Mouse (Mus musculus): ENCODE measurements around the gene Gm36210. TPM values are rescaled to one million over a fixed set of nuclear protein-coding genes. Genes with fewer than 3 reads are reported as not detected.

Gm36210 gene
- polyA plus RNA-seq, 1 experiment from 2014 or later: not detected

DNA sequence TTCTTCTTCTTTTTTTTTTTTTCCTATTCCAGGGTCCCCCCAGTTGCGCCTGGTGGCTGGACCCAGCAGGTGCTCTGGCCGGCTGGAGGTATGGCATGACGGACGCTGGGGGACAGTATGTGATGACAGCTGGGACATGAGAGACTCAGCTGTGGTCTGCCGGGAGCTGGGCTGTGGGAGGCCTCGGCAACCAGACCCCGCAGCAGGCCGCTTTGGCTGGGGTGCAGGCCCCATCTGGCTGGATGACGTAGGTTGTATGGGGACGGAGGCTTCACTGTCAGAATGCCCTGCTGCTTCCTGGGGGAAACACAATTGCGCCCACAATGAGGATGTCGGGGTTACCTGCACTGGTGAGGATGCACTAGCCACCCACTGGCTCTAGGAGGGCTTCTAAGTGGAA lies 26.8 kb upstream of the Gm36210 start:
- ATAC-seq (ENCODE audit: low FRiP score, low read depth): no peak
- Histone ChIP-seq H3K9me3 (no peaks in the 10 kb centered on the region), H3K4me2 (replicated peaks) (no peak overlapping the region), H3K9ac (replicated peaks) (no peak overlapping the region), H3K4me3 (no peak overlapping the region), H3K36me3 (no peaks in the 10 kb centered on the region), H3K27ac (replicated peaks) (no peak overlapping the region), H3K27me3 (no peaks in the 10 kb centered on the region), H3K4me1 (no peaks in the 10 kb centered on the region)
- 80% methylated on average over 12 of the region's 12 CpGs for WGBS

DNA sequence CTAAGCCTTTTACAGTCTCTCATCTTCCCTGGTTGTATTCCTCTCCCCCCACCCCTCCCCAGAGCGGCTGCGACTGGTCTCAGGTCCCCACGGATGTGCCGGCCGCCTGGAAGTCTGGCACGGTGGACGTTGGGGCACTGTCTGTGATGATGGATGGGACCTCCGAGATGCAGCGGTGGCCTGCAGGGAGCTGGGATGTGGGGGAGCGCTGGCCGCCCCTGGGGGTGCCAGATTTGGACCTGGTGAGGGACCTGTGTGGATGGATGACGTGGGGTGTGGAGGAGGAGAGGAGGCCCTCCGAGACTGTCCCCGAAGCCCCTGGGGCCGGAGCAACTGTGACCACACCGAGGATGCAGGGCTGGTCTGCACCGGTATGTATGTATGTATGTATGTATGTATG lies 22.0 kb upstream of the Gm36210 start:
- H3K4me3 ChIP-seq: no peak overlapping the region
- H3K27me3 ChIP-seq: no peaks in the 10 kb centered on the region
- H3K9me3 ChIP-seq: no peaks in the 10 kb centered on the region
- 88% methylated on average over 15 of the region's 17 CpGs for WGBS
- H3K4me1 ChIP-seq: peaks cover 37% of the 10 kb centered on the region
- no peak overlapping the region for H3K27ac ChIP-seq (replicated peaks)
- H3K9ac ChIP-seq (replicated peaks): no peak overlapping the region; the same call in 1 of the 2 replicates
- H3K4me2 ChIP-seq (replicated peaks): no peak overlapping the region
- H3K36me3 ChIP-seq: no peaks in the 10 kb centered on the region
- no peak for ATAC-seq (ENCODE audit: low FRiP score, low read depth)

DNA sequence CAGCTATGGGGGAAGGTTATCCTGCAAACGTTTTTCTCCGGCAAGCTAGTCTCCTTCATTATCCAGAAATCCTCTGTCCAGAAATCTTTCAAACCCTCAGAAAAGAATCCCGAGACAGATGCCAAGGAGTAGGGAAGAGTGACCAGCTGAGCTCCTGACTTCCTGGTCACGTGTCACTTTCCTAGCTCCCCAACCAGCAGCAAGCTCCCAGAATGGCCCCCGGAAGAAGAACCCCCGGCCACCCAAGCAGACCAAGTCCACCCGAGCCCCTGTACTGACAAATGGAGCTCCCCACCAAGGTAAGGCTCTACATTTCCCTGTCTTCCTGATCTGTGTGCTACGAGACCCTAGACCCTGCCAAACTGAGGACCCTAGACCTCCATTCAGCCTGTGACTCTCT lies 21.4 kb upstream of the Gm36210 start:
- H3K4me2 ChIP-seq (replicated peaks): no peak overlapping the region
- no peak overlapping the region for H3K4me3 ChIP-seq
- H3K36me3 ChIP-seq: no peaks in the 10 kb centered on the region
- peaks cover 42% of the 10 kb centered on the region for H3K4me1 ChIP-seq
- no peak for ATAC-seq (ENCODE audit: low FRiP score, low read depth)
- 59% methylated on average over 8 of the region's 8 CpGs for WGBS
- H3K27me3 ChIP-seq: no peaks in the 10 kb centered on the region
- no peak overlapping the region for H3K27ac ChIP-seq (replicated peaks)
- no peak overlapping the region for H3K9ac ChIP-seq (replicated peaks)
- no peaks in the 10 kb centered on the region for H3K9me3 ChIP-seq

DNA sequence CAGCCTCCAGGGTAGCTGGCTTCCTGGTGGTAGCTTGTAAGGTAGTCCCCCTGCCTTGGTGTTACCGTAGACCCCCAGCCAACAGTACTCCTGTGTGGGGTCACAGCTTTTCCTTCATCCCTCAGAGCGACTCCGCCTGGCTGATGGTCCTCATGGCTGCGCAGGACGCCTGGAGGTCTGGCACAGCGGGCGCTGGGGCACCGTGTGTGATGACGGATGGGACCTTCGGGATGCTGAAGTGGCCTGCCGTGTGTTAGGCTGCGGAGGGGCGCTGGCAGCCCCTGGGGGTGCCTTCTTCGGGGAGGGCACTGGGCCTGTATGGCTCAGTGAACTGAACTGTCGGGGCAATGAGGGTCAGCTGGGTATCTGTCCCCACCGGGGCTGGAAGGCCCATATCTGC lies 20.5 kb upstream of the Gm36210 start:
- no peaks in the 10 kb centered on the region for H3K36me3 ChIP-seq
- no peaks in the 10 kb centered on the region for H3K27me3 ChIP-seq
- H3K4me2 ChIP-seq (replicated peaks): no peak overlapping the region
- 73% methylated on average over 16 of the region's 16 CpGs for WGBS
- H3K4me3 ChIP-seq: no peak overlapping the region
- ATAC-seq (ENCODE audit: low FRiP score, low read depth): no peak
- peak overlapping the region; percentile 46; the same call in 1 of the 2 replicates for H3K9ac ChIP-seq (replicated peaks)
- peaks cover 51% of the 10 kb centered on the region for H3K4me1 ChIP-seq
- H3K9me3 ChIP-seq: no peaks in the 10 kb centered on the region
- H3K27ac ChIP-seq (replicated peaks): no peak overlapping the region

DNA sequence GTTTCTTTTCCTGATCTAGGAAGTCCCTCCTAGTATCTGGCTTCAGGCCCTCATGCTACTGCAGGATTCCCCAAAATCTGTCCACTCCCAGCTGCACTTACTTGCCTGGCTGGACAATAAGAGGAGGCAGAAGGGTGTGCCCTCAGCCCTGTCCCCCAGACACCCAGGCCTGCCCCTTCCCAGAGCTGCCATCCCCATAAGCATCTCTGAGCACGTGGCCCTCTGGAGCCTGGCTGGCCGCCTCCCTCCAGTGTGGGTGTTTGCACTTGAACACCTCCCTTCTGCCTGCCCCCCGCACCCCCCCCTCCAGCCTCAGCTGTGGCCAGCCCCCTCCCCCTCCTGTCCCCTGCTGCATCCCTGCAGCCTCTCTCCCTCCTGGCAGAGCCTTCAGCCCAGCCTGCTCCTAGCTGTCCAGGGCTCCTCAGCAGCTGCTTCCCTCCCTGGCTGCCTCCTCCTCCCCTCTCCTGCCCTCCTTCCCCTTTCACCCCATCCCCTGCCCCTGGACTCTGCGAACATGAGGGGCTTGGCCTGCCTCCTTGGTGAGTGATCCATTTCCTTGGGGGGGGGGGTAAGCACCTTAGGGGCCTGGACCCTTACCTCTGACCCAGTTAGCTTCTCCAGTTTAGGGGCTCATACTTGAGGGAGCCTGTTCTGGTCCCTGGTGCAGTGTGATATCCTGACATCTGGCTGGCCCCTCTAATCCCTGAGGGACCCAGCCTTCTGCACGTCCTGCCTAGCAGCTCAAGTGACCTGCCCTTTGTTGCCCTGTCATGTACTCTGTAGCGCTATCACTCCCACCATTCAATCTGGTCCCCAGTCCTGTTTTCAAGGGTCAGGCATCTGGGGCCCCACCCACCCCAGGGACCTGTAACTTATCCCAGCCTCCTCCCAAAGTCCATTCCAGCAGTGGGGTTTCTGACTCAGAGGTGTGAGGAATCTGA lies 19.4 kb upstream of the Gm36210 start, which contains the start of gene Ssc5d:
Ssc5d (plus strand) TSS at position 345 of the 941 bp plus-strand sequence.
- Histone ChIP-seq H3K27ac (replicated peaks) (peak within 1 kb of the TSS; percentile 98), H3K9ac (replicated peaks) (peak within 1 kb of the TSS; percentile 46), H3K4me2 (replicated peaks) (peak within 1 kb of the TSS; percentile 78), H3K36me3 (peaks cover 8% of the 10 kb centered on the region), H3K9me3 (no peaks in the 10 kb centered on the region), H3K4me1 (peaks cover 62% of the 10 kb centered on the region), H3K27me3 (no peaks in the 10 kb centered on the region), H3K4me3 (no peak within 1 kb of the TSS)
- ATAC-seq (ENCODE audit: low FRiP score, low read depth): peak; percentile 34
- 2% methylated on average over 6 of the region's 6 CpGs for WGBS

DNA sequence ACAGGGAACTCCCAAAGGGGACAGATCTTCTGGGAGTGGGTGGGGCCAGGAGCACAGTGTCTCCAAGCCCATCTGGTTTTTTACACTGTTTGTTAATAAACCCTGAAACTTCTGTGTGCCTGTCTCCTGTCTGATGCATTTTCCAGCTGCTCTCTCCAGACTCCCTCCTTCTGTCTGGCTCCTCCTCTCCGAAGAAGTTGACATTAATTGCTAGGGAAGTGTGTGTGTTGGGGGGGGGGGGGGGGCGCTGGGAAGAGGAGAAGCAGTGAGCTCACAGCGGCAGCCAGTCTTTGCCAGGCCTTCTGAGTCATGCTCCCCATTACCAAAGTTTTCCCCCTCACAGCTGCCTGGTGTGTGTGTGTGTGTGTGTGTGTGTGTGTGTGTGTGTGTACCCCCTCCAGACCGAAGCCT lies 18.6 kb upstream of the Gm36210 start:
- 13% methylated on average over 3 of the region's 4 CpGs for WGBS
- H3K27me3 ChIP-seq: no peaks in the 10 kb centered on the region
- H3K9me3 ChIP-seq: no peaks in the 10 kb centered on the region
- H3K27ac ChIP-seq (replicated peaks): peak overlapping the region; percentile 98
- 0 out of 2 replicates have a peak overlapping the region, but pooled peaks have one; percentile 11 for H3K9ac ChIP-seq (replicated peaks)
- H3K4me2 ChIP-seq (replicated peaks): peak overlapping the region; percentile 78
- no peak overlapping the region for H3K4me3 ChIP-seq
- H3K36me3 ChIP-seq: peaks cover 16% of the 10 kb centered on the region
- peaks cover 64% of the 10 kb centered on the region for H3K4me1 ChIP-seq
- no peak for ATAC-seq (ENCODE audit: low FRiP score, low read depth)

DNA sequence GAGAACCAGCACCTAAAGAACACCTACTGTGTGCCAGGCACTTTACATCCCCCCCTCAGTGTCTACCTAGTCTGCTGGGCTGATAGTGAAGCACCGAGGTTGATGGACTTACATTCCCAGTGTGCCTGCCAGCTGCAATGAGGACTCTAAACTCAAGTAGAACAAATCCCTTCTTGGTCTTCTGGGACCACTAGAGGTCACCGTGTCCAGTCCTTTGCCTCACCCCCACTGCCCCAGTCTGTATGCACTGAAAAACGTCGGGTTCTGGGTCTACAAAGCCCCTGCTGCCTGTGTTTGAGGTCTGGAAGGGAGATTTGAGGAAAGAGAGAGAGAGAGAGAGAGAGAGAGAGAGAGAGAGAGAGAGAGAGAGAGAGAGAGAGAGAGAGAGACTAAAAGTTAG lies 18.2 kb upstream of the Gm36210 start:
- H3K27me3 ChIP-seq: no peaks in the 10 kb centered on the region
- H3K27ac ChIP-seq (replicated peaks): peak overlapping the region; percentile 98
- no peak for ATAC-seq (ENCODE audit: low FRiP score, low read depth)
- peak overlapping the region; percentile 78 for H3K4me2 ChIP-seq (replicated peaks)
- 4% methylated on average over 4 of the region's 4 CpGs for WGBS
- no peaks in the 10 kb centered on the region for H3K9me3 ChIP-seq
- H3K9ac ChIP-seq (replicated peaks): peak overlapping the region; percentile 69; the same call in 1 of the 2 replicates
- peak overlapping the region; percentile 40; the same call in 1 of the 2 replicates for H3K4me3 ChIP-seq
- H3K36me3 ChIP-seq: peaks cover 20% of the 10 kb centered on the region
- H3K4me1 ChIP-seq: peaks cover 64% of the 10 kb centered on the region

DNA sequence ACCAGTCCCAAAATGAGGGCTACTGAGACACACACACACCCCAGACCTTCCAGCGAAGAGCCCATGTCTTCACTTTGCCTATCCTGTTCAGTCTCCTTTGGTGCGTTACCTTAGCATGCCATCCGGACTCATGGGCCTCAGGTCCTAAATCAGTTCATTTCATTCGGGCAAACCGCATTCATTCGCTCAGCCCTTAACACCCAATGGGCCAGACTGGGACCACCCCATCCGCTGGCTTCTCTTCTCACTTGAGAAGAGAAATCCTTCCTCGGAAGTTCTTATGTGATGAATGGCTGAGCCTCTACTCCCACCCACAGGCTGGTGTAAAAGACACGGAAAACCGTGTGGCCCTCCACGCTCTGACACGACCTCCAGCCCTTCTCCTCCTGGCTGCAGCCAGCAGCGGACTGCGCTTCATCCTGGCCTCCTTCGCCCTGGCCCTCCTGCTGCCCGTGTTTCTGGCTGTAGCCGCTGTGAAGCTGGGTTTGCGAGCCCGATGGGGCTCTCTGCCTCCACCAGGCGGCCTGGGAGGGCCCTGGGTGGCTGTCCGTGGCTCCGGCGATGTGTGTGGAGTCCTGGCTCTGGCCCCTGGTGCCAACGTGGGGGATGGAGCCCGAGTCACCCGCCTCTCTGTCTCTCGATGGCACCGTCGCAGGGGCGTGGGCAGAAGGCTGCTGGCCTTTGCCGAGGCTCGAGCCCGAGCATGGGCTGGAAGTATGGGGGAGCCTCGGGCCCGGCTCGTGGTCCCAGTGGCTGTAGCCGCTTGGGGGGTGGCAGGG lies 17.5 kb upstream of the Gm36210 start:
- peak overlapping the region; percentile 98 for H3K27ac ChIP-seq (replicated peaks)
- H3K4me2 ChIP-seq (replicated peaks): peak overlapping the region; percentile 78
- WGBS: 3% methylated on average over 37 of the region's 37 CpGs
- H3K4me3 ChIP-seq: peak overlapping the region; percentile 40
- H3K4me1 ChIP-seq: peaks cover 64% of the 10 kb centered on the region
- H3K36me3 ChIP-seq: peaks cover 27% of the 10 kb centered on the region
- peak; percentile 9 for ATAC-seq (ENCODE audit: low FRiP score, low read depth)
- no peaks in the 10 kb centered on the region for H3K27me3 ChIP-seq
- peak overlapping the region; percentile 69 for H3K9ac ChIP-seq (replicated peaks)
- H3K9me3 ChIP-seq: no peaks in the 10 kb centered on the region

DNA sequence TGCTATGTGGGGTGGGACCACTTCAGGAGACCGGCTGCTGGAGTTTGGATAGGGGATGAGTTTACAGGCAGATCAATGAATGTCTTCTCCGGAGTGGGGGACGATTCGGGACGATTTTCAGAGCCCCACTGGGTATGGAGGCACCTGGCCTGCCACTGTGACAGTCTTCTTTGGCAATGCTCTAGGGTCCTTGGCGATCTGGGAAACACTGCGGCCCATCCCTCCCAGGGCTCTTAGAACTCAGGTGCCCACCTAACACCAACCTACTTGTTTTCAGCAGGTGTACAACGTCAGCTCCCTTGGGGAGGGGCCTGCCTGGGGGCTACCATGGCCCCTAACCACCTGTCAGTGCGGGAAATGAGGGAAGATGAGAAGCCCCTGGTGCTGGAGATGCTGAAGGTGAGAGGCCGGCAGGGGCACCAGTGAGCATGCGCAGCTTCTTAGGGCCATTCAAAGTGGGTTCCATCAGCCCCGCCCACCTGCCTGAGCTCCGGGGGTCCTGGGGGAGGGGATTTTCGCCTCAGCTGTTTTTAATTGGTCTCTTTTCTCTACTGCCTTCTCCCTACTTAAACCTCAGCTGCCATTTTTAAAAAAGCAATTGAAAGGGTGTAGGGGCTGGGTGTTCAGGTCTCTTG lies 16.7 kb upstream of the Gm36210 start:
- Histone ChIP-seq H3K9ac (replicated peaks) (peak overlapping the region; percentile 69), H3K4me1 (peaks cover 64% of the 10 kb centered on the region), H3K9me3 (no peaks in the 10 kb centered on the region), H3K27ac (replicated peaks) (peak overlapping the region; percentile 98), H3K36me3 (peaks cover 35% of the 10 kb centered on the region), H3K4me3 (peak overlapping the region; percentile 40), H3K4me2 (replicated peaks) (peak overlapping the region; percentile 78), H3K27me3 (no peaks in the 10 kb centered on the region)
- WGBS: 1% methylated on average over 14 of the region's 14 CpGs
- ATAC-seq (ENCODE audit: low FRiP score, low read depth): peak; percentile 42

DNA sequence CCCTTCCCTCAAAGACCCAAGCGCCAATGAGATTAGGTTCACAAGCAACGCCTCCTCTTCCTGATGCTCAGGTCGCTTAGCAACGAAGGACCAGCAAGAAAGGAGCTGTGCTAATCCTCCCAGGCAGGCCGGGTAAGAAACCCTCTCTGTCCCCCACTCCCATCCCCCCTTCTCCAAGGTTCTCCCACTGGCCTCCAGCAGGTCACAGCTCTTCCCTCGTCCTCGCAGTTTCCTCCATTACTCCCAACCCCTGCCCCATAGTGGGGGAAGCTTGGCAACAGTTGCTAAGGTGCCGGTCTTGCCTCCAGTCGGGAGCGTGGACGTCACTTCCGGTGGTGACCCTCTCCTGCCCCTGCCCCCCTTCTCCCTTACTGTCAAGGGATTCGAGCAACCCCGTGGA lies 16.2 kb upstream of the Gm36210 start:
- Histone ChIP-seq H3K4me3 (peak overlapping the region; percentile 40), H3K27ac (replicated peaks) (peak overlapping the region; percentile 98), H3K4me1 (peaks cover 64% of the 10 kb centered on the region), H3K9me3 (no peaks in the 10 kb centered on the region), H3K9ac (replicated peaks) (peak overlapping the region; percentile 69; the same call in 1 of the 2 replicates), H3K4me2 (replicated peaks) (peak overlapping the region; percentile 78), H3K27me3 (no peaks in the 10 kb centered on the region), H3K36me3 (peaks cover 40% of the 10 kb centered on the region)
- peak; percentile 81 for ATAC-seq (ENCODE audit: low FRiP score, low read depth)
- 0% methylated on average over 14 of the region's 14 CpGs for WGBS

DNA sequence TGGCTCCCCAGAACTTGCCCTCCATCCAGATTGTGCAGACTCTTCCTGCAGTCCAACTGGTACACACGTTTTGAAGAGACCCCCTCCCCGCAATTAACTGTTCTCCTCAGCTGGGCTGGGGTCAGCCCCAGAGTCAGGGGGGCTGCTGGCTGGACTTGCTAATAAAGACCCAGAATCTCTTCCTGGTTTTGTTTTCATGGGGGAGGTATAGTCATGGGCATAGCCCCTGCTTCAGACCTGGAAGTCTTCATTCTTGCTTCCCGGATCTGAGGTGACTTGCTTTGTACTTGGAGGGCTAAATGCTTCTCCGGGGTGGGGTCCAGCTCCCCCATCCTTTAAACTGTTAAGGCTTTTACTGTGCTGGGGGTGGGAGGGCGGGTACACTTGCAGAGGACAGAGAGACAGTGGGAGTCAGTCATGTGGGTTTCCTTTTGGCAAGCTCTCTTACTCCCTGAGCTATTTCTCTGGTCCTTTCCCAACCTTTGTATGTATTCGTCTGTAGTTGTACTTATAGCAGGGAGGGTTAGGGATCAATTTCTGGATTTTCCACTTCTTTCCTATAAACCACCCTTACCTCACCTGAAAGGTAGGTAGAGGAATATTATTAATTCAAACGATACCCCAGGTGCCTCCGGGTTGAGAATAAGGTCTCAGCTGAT lies 15.6 kb upstream of the Gm36210 start, which contains the start of gene Nat14:
Nat14 (plus strand) TSS at position 205 of the 659 bp plus-strand sequence.
- peak within 1 kb of the TSS; percentile 98 for H3K27ac ChIP-seq (replicated peaks)
- 24% methylated on average over 8 of the region's 8 CpGs for WGBS
- peak within 1 kb of the TSS; percentile 69 for H3K9ac ChIP-seq (replicated peaks)
- H3K4me3 ChIP-seq: peak within 1 kb of the TSS; percentile 40
- H3K4me2 ChIP-seq (replicated peaks): peak within 1 kb of the TSS; percentile 78
- peaks cover 67% of the 10 kb centered on the region for H3K4me1 ChIP-seq
- H3K27me3 ChIP-seq: no peaks in the 10 kb centered on the region
- peaks cover 45% of the 10 kb centered on the region for H3K36me3 ChIP-seq
- no peak for ATAC-seq (ENCODE audit: low FRiP score, low read depth)
- H3K9me3 ChIP-seq: no peaks in the 10 kb centered on the region

All from midbrain, embryonic 12.5 days (tissue).